Mouse (Mus musculus) megakaryocyte-erythroid progenitor cell, adult 5-6 weeks (primary cell): ENCODE measurements around the gene Olfr549. TPM values are rescaled to one million over a fixed set of nuclear protein-coding genes. Genes with fewer than 3 reads are reported as not detected.

Experiments
- ATAC-seq: replicated peaks from 2 replicates; pipeline ENCODE4 v1.8.0; 2016; ENCODE audit warnings: mild to moderate bottlenecking, inconsistent platforms; ENCODE audit not compliant: severe bottlenecking, poor library complexity, low FRiP score, low TSS enrichment
- total RNA-seq, 2 experiments: library from RNA; stranded (forward) in 1 of 2; stranded (reverse) in 1 of 2; fragments of 200-1000, 215-1000 nt in 1 of 2; fragments of >200 nt in 1 of 2; fragmentation: Nextera tagmentation in 1 of 2; gene quantifications; 2 replicates each; pipeline ENCODE4 v1.2.3; 2014 to 2017

Olfr549 gene
- total RNA-seq, 2 experiments from 2014 or later, result not detected

DNA sequence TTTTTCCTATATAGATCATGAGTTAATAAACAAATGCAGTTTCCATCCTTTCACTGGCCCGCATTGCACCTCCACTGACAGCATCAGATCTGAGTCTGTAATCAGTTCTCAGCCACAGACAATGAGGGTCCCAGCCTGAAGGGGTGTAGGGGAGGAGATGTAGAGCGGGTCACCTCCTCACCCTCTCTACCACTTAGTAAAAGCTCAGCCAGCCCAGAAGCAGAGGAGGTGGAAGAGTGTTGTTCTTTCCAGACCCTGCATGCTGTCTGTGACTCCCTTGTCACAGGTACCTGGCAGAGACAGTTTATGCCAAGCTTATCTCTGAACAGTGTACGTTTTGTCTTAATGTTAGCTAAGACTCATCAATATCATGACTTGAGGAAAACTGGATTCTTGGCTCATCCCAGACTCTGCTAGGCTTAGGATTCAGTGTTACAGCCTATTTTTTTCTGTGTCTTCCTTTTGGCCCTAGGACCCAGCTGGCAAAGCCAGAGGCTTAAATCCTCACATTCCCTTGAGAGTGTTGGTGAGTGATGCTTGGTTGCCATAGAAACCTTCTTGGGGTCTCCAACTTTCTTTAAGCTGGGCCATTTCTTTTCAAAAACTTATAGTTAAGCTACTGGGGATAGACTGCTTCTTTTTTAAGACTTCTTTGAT lies 23.6 kb downstream of the Olfr549 start:
- ATAC-seq, result no peak

DNA sequence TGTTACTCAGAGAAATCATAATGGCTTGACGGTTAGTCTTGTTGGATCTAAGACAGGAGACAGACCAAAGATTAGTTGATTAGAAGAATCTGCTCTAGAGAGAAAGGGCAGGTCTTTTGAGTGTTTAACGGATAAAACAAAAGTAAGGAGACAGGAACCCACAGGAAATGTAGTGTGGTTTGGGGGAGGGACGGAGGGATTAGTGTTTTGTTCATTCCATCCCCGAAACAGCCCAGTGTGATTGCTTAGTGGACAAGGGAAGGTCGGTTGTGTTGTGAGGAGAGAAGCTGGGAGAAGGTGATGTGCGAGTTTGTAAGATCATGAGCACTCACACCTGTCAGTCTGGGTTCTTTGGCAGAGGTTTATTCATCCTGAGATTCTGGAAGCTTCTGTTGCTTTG lies 26.3 kb downstream of the Olfr549 start:
- 0 out of 2 replicates have a peak, but pooled peaks have one; percentile 34 for ATAC-seq

DNA sequence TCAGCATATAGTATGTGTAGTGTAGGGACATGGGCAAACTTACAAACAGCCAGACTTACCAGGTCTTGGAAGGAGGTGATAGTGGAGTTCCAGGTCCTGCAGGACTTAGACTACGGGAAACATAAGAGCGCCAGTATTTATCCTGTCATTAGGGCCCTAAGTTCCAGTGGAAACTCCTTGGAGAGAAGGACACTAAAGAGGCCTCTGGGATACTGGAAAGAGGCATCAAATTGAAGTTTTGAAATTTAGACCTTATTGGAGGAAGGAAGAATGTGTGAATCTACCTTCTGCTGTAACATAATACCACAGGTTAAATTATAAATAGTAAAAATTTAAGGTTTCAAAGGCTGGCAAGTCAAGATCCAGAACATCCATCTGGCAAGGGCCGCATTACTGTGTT lies 42.1 kb downstream of the Olfr549 start, which contains the start of gene Olfr551:
TSS of gene Olfr551 (minus strand) at position 101 of the 400 bp plus-strand sequence.
- no peak for ATAC-seq

DNA sequence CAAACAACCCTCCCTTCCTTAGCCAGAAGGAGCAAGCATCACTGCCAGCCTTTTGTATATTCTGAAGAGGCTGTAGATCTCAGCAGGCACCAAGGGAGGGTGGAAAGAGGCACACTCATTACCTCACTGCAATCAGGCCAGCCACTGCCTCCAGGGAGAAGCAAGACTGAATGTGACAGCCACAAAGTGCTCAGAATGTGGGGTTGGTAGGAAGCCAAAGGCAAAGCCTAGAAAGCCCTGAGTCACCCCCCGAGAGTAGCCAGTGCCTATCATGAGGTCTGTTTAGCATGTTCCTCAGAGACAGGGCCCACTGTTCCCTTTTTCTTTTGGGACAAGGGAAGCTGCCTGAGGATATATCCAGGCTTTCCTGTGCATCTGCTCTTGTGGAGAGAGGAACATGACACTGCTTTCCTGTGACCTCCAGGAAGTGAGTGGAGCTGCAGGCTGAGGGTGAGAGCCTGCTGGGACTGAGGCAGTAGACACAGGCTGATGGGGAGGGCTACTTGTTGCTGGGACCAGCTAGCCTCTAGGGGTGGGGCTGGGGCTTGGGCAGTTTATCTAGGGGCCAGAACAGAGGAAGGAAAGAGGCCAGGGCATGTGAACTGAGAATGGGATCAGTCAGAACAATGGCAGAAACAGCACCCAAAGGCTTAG lies 47.8 kb downstream of the Olfr549 start, which contains the start of gene Olfr552:
TSS of gene Olfr552 (plus strand) at position 393 of the 654 bp plus-strand sequence.
- peak; percentile 68 for ATAC-seq

Other genes starting within 250 kb of the Olfr549 start
- 270 and 301 TPM in 2 replicates for gene Rrm1, start 108.2 kb upstream of the Olfr549 start, total RNA-seq (2014; fragmentation: Nextera tagmentation)
- gene Rrm1, start 108.2 kb upstream of the Olfr549 start, total RNA-seq (2017), result 1,022 TPM in 2 replicates
- not detected in 2 replicates for gene Olfr543, start 68.2 kb upstream of the Olfr549 start, total RNA-seq (2014; fragmentation: Nextera tagmentation)
- 0.09 TPM in 1 of 2 replicates, not detected in the other for gene Olfr543, start 68.2 kb upstream of the Olfr549 start, total RNA-seq (2017)
- not detected in 2 replicates for gene Olfr544, start 61.6 kb upstream of the Olfr549 start, total RNA-seq (2014; fragmentation: Nextera tagmentation)
- 0.05 TPM in 1 of 2 replicates, not detected in the other for gene Olfr544, start 61.6 kb upstream of the Olfr549 start, total RNA-seq (2017)
- gene Olfr545, start 50.3 kb upstream of the Olfr549 start, total RNA-seq (2014; fragmentation: Nextera tagmentation), result not detected in 2 replicates
- not detected in 2 replicates for gene Olfr545, start 50.3 kb upstream of the Olfr549 start, total RNA-seq (2017)
- not detected in 2 replicates for gene Olfr547, start 15.1 kb upstream of the Olfr549 start, total RNA-seq (2014; fragmentation: Nextera tagmentation)
- not detected in 2 replicates for gene Olfr547, start 15.1 kb upstream of the Olfr549 start, total RNA-seq (2017)
- gene Olfr548-ps1, start 9.0 kb upstream of the Olfr549 start, total RNA-seq (2014; fragmentation: Nextera tagmentation), result not detected in 2 replicates
- gene Olfr548-ps1, start 9.0 kb upstream of the Olfr549 start, total RNA-seq (2017), result not detected in 2 replicates
- 10.2 and 20.0 TPM in 2 replicates for gene Trim21, start 15.6 kb downstream of the Olfr549 start, total RNA-seq (2014; fragmentation: Nextera tagmentation)
- gene Trim21, start 15.6 kb downstream of the Olfr549 start, total RNA-seq (2017), result 24.0 and 31.5 TPM in 2 replicates
- gene Olfr550, start 21.6 kb downstream of the Olfr549 start, total RNA-seq (2014; fragmentation: Nextera tagmentation), result not detected in 2 replicates
- gene Olfr550, start 21.6 kb downstream of the Olfr549 start, total RNA-seq (2017), result 0.04 TPM in 1 of 2 replicates, not detected in the other
- gene Olfr551, start 42.0 kb downstream of the Olfr549 start, total RNA-seq (2014; fragmentation: Nextera tagmentation), result not detected in 2 replicates
- gene Olfr551, start 42.0 kb downstream of the Olfr549 start, total RNA-seq (2017), result not detected in 2 replicates
- 0.20 TPM in 1 of 2 replicates, not detected in the other for gene Olfr552, start 47.9 kb downstream of the Olfr549 start, total RNA-seq (2014; fragmentation: Nextera tagmentation)
- not detected in 2 replicates for gene Olfr552, start 47.9 kb downstream of the Olfr549 start, total RNA-seq (2017)
- not detected in 2 replicates for gene Olfr553, start 68.3 kb downstream of the Olfr549 start, total RNA-seq (2014; fragmentation: Nextera tagmentation)
- gene Olfr553, start 68.3 kb downstream of the Olfr549 start, total RNA-seq (2017), result not detected in 2 replicates
- not detected in 2 replicates for gene Olfr554, start 88.6 kb downstream of the Olfr549 start, total RNA-seq (2014; fragmentation: Nextera tagmentation)
- gene Olfr554, start 88.6 kb downstream of the Olfr549 start, total RNA-seq (2017), result not detected in 2 replicates
- gene Olfr555, start 109.0 kb downstream of the Olfr549 start, total RNA-seq (2014; fragmentation: Nextera tagmentation), result not detected in 2 replicates
- gene Olfr555, start 109.0 kb downstream of the Olfr549 start, total RNA-seq (2017), result not detected in 2 replicates
- not detected in 2 replicates for gene Olfr556, start 115.0 kb downstream of the Olfr549 start, total RNA-seq (2014; fragmentation: Nextera tagmentation)
- gene Olfr556, start 115.0 kb downstream of the Olfr549 start, total RNA-seq (2017), result not detected in 2 replicates
- 6.7 and 8.4 TPM in 2 replicates for gene Trim68, start 137.5 kb downstream of the Olfr549 start, total RNA-seq (2014; fragmentation: Nextera tagmentation)
- 1.8 and 6.0 TPM in 2 replicates for gene Trim68, start 137.5 kb downstream of the Olfr549 start, total RNA-seq (2017)
- gene Olfr557, start 146.0 kb downstream of the Olfr549 start, total RNA-seq (2014; fragmentation: Nextera tagmentation), result not detected in 2 replicates
- not detected in 2 replicates for gene Olfr557, start 146.0 kb downstream of the Olfr549 start, total RNA-seq (2017)
- gene Olfr558, start 152.3 kb downstream of the Olfr549 start, total RNA-seq (2014; fragmentation: Nextera tagmentation), result not detected in 2 replicates
- not detected in 2 replicates for gene Olfr558, start 152.3 kb downstream of the Olfr549 start, total RNA-seq (2017)
- gene Olfr33, start 169.2 kb downstream of the Olfr549 start, total RNA-seq (2014; fragmentation: Nextera tagmentation), result not detected in 2 replicates
- not detected in 2 replicates for gene Olfr33, start 169.2 kb downstream of the Olfr549 start, total RNA-seq (2017)
- gene Olfr559, start 177.6 kb downstream of the Olfr549 start, total RNA-seq (2014; fragmentation: Nextera tagmentation), result not detected in 2 replicates
- gene Olfr559, start 177.6 kb downstream of the Olfr549 start, total RNA-seq (2017), result not detected in 2 replicates
- not detected in 2 replicates for gene Olfr560, start 209.5 kb downstream of the Olfr549 start, total RNA-seq (2014; fragmentation: Nextera tagmentation)
- gene Olfr560, start 209.5 kb downstream of the Olfr549 start, total RNA-seq (2017), result not detected in 2 replicates
- gene Olfr78, start 209.6 kb downstream of the Olfr549 start, total RNA-seq (2014; fragmentation: Nextera tagmentation), result not detected in 2 replicates
- not detected in 2 replicates for gene Olfr78, start 209.6 kb downstream of the Olfr549 start, total RNA-seq (2017)
- not detected in 2 replicates for gene Olfr561, start 221.4 kb downstream of the Olfr549 start, total RNA-seq (2014; fragmentation: Nextera tagmentation)
- not detected in 2 replicates for gene Olfr561, start 221.4 kb downstream of the Olfr549 start, total RNA-seq (2017)